Mouse (Mus musculus): ENCODE measurements around the gene Brd3os. TPM values are rescaled to one million over a fixed set of nuclear protein-coding genes. Genes with fewer than 3 reads are reported as not detected.

Brd3os gene
- polyA plus RNA-seq, 1 experiment, result 0.81 TPM

GRCm38 (mm10) chr2:27487336-27488049 is 45.4 kb downstream of the Brd3os start:
- no peaks in the 10 kb centered on the region for H3K36me3 ChIP-seq (ENCODE audit: control insufficient read depth, insufficient read depth, low read length)
- no peak overlapping the region for H3K4me3 ChIP-seq (ENCODE audit: low read depth, low read length)
- WGBS, result 78% methylated on average over 3 of the region's 4 CpGs
- H3K4me1 ChIP-seq (ENCODE audit: control insufficient read depth, insufficient read depth, insufficient read length, low read length), result no peaks in the 10 kb centered on the region
- H3K27me3 ChIP-seq (ENCODE audit: control insufficient read depth, insufficient read depth, low read length), result no peaks in the 10 kb centered on the region
- TF ChIP-seq POLR2A (IDR thresholded peaks at IDR 0.05; ENCODE audit: low read depth, low read length), result no peak
- TF ChIP-seq CTCF (IDR thresholded peaks at IDR 0.05; ENCODE audit: extremely low read depth, insufficient read length, insufficient replicate concordance, low read depth, low read length), result no peak
- no peak overlapping the region for H3K27ac ChIP-seq (ENCODE audit: insufficient read depth, low read depth, low read length)

DNA sequence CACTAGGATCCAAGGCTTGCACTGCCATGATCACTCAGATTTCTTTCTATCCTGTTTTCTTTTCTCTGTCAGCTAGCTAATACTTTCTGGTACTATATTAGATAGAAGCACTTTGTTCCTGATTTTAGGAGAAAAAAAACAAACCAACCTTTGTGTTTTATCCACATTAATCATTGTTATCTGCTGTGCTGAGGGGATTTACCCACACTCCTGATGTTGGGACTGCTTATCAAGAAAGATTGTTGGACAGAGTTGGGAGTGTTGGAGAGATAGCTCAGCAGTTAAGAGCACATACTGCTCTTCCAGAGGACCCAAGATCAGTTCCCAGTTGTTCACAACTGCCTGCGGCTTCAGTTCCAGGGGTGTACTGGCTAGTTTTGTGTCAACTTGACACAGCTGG is 46.2 kb downstream of the Brd3os start:
- no peaks in the 10 kb centered on the region for H3K36me3 ChIP-seq (ENCODE audit: control insufficient read depth, insufficient read depth, low read length)
- H3K4me1 ChIP-seq (ENCODE audit: control insufficient read depth, insufficient read depth, insufficient read length, low read length), result no peaks in the 10 kb centered on the region
- H3K27me3 ChIP-seq (ENCODE audit: control insufficient read depth, insufficient read depth, low read length), result no peaks in the 10 kb centered on the region
- no peak for TF ChIP-seq POLR2A (IDR thresholded peaks at IDR 0.05; ENCODE audit: low read depth, low read length)
- no peak for TF ChIP-seq CTCF (IDR thresholded peaks at IDR 0.05; ENCODE audit: extremely low read depth, insufficient read length, insufficient replicate concordance, low read depth, low read length)
- whole genome bisulfite sequencing, result 83% methylated on average over 1 of the region's 1 CpGs
- H3K4me3 ChIP-seq (ENCODE audit: low read depth, low read length), result no peak overlapping the region
- no peak overlapping the region for H3K27ac ChIP-seq (ENCODE audit: insufficient read depth, low read depth, low read length)

DNA sequence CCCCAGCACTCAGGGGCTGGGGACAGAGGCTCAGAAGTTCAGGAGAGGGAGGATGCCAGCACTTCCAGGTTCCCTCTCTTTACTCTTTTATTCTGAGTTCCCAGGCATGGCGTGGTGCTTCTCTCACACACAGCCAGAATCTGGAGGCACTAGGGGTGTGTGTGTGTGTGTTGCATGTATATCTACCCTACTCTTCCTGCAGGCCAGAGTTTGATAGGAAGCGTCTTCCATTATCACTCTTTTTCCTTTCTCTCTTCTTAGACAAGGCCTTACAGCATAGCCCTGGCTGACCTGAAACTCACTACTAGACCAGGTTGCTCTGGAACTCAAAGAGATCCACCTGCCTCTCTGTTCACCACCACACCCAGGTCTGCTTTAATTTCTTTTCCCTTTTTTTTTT is 48.8 kb downstream of the Brd3os start:
- 94% methylated on average over 2 of the region's 2 CpGs for WGBS

More for the DNA sequence above, 48.8 kb downstream of the Brd3os start:
- no peaks in the 10 kb centered on the region for H3K36me3 ChIP-seq (ENCODE audit: control insufficient read depth, insufficient read depth, low read length)
- no peak overlapping the region for H3K4me3 ChIP-seq (ENCODE audit: low read depth, low read length)
- H3K27ac ChIP-seq (ENCODE audit: insufficient read depth, low read depth, low read length), result no peak overlapping the region
- TF ChIP-seq CTCF (IDR thresholded peaks at IDR 0.05; ENCODE audit: extremely low read depth, insufficient read length, insufficient replicate concordance, low read depth, low read length) (no peak), POLR2A (IDR thresholded peaks at IDR 0.05; ENCODE audit: low read depth, low read length) (no peak)
- H3K4me1 ChIP-seq (ENCODE audit: control insufficient read depth, insufficient read depth, insufficient read length, low read length), result no peaks in the 10 kb centered on the region
- no peaks in the 10 kb centered on the region for H3K27me3 ChIP-seq (ENCODE audit: control insufficient read depth, insufficient read depth, low read length)

Other genes with a start within 250 kb of the Brd3os start
- 9.3 and 13.1 TPM in 2 replicates for gene Sardh, start 194.0 kb upstream of the Brd3os start, polyA plus RNA-seq (2012; rRNA removed)
- 21.8 and 59.5 TPM in 2 replicates for gene Vav2, start 15.3 kb upstream of the Brd3os start, polyA plus RNA-seq (2012; rRNA removed)
- gene Brd3, start 65.3 kb downstream of the Brd3os start, polyA plus RNA-seq (2012; rRNA removed), result 8.4 and 14.9 TPM in 2 replicates
- 12.2 and 22.6 TPM in 2 replicates for gene Wdr5, start 72.8 kb downstream of the Brd3os start, polyA plus RNA-seq (2012; rRNA removed)
- 48.7 and 110 TPM in 2 replicates for gene Rxra, start 234.1 kb downstream of the Brd3os start, polyA plus RNA-seq (2012; rRNA removed)

Data from small intestine, adult 2 months (tissue).